Mouse (Mus musculus) small intestine, adult 2 months (tissue): Measurements from ENCODE around the gene Pitpnc1.

Source experiments
- CTCF ChIP-seq: fragments of 200-500 bp; IDR thresholded peaks from 2 replicates; pipeline ENCODE4 v1.5.1; 2012; ENCODE audit warnings: low read depth, mild to moderate bottlenecking, control low read depth, inconsistent platforms, low read length, moderate library complexity, mixed read lengths; ENCODE audit not compliant: insufficient replicate concordance, insufficient read length; ENCODE audit errors: extremely low read depth
- POLR2A ChIP-seq: fragments of 200-500 bp; IDR thresholded peaks from 2 replicates; pipeline ENCODE4 v1.6.1; 2012; ENCODE audit warnings: low read depth, mild to moderate bottlenecking, control low read depth, inconsistent platforms, low read length, moderate library complexity

DNA sequence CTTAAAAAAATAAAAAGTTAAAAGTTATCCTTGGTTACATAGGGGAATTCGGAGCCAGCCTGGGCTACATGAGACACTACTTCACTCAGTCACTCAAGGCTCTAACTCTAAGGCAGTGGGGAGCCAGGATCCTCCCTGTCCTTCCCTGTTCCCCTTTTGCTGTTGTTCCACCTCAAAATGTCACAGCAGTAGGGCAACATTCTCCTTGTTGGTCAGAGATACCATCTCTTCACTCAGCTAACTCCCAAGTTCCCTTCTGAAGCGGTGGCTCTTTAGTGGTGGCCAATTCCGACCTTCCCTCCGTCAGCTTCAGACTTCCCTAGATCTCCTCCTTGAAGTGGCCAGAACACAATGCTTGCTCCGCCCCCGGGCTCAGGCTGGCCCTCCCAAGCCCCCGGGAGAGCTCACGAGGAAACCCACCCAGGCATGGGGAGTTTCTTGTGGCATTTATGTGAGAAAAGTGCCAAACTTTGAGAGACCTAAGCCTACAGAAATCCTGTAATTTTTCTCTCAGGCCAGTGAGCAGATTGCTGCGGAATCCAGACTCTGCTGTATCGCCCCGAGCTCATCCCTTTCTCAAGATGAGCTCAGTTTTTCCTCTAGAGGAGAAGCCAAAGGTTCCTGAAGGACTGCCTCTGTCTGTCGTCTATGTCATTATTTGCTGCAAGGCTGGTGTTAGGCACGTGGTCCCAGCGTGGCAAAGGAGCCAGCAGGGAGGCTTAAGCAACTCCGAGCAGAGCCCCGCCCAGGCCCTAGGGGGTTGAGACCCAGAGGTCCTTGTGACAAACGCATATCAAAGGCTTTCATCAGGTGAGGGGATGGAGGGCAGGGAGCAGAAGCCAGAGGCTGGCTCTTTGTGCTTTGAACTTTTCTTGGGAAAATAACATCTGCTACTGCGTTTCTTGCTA is 40.1 kb upstream of the Pitpnc1 start:
- TF ChIP-seq CTCF: no peak
- TF ChIP-seq POLR2A: no peak
